Comparison of ENCODE assay signal across 9 mouse cellular contexts in the genomic region with DNA sequence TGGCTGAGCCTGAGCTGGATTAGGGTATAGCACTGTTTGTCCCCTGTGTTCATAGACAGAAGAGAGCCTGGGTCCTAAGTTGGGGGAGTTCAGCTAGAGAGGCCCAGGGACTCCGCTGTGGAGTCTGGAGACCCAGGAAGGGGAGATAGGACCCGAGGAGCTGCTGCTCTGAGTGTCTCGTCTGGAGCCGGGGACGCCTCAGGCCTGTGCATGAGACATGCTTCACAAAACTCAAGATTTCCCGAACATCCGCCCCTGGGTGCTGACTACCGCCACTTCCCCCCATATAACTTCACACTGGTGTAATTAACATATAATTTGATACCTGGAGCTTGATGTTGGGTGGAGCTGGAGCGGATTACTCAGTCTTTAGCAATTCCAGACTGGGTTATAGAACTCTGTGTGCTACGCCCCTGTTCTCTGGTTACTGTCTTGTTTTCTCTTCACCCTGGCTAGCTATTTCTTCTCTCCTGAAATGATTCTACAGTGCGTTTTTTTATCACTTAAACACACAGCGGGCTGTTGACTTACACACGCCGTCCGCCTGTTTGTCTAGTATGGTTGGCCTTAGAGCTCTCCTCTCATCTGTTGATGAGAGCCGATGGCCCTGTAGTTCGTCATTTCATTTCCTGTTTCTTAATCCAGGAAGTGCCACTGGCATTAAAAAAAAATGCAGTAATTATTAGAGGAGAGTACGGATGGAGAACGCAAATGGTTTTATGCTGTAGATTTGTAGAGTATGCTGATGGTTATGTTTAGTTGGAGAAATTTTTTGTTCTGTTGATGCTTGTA.
DNase-seq lines count a peak whose midpoint lies in the region; ATAC-seq and TF ChIP-seq lines count a peak whose summit lies in the region.
"Had no signal": no experiment of that assay in that cellular context is flagged by ENCODE, and none has a peak within 500 bp of the region (broad histone marks: within the 10 kb centered on the region; RNA-seq: fewer than 3 reads in every experiment).

No protein-coding gene starts in this region.

- no peak overlapping the region for H3K4me3 ChIP-seq in heart, adult 2 months
- H3K4me3 ChIP-seq in lung, embryonic 16.5 days (ENCODE audit: low read length): no peak overlapping the region
- no peak overlapping the region for H3K4me3 ChIP-seq in intestine, embryonic 14.5 days (ENCODE audit: low read depth, low read length)
- peak overlapping the region; percentile 10 for H3K4me3 ChIP-seq in myocyte

- peaks cover 6% of the 10 kb centered on the region for H3K4me1 ChIP-seq in heart, adult 2 months (ENCODE audit: control insufficient read depth, insufficient read depth, low read length)
- H3K4me1 ChIP-seq in lung, embryonic 16.5 days (replicated peaks; ENCODE audit: control insufficient read depth, insufficient read depth, low read length): peaks cover 23% of the 10 kb centered on the region
- peaks cover 61% of the 10 kb centered on the region for H3K4me1 ChIP-seq in intestine, embryonic 14.5 days (replicated peaks; ENCODE audit: control insufficient read depth, insufficient read depth, low read length)

- H3K9ac ChIP-seq in heart, adult 2 months (ENCODE audit: low read depth, low read length): no peak overlapping the region
- H3K9ac ChIP-seq in lung, embryonic 16.5 days (ENCODE audit: low read length): no peak overlapping the region
- H3K9ac ChIP-seq in intestine, embryonic 14.5 days (ENCODE audit: low read length): no peak overlapping the region

- no peak for TF ChIP-seq POLR2A in heart, adult 2 months (IDR thresholded peaks at IDR 0.05; ENCODE audit: insufficient read depth, low read depth, low read length)
- no peak for TF ChIP-seq POLR2A in myocyte (IDR thresholded peaks at IDR 0.05; ENCODE audit: insufficient read length, low read depth)

- H3K27me3 ChIP-seq in heart, adult 2 months (ENCODE audit: control insufficient read depth, insufficient read depth, low read length): no peaks in the 10 kb centered on the region
- H3K27me3 ChIP-seq in lung, embryonic 16.5 days (ENCODE audit: control insufficient read depth, insufficient read depth, low read depth, low read length): no peaks in the 10 kb centered on the region
- H3K27me3 ChIP-seq in intestine, embryonic 14.5 days (replicated peaks; ENCODE audit: control insufficient read depth, insufficient read depth, low read length): no peaks in the 10 kb centered on the region
- H3K27me3 ChIP-seq in myocyte (ENCODE audit: control insufficient read depth, insufficient read depth, insufficient read length): no peaks in the 10 kb centered on the region

- no peaks in the 10 kb centered on the region; the same call in 1 of the 2 replicates for H3K79me2 ChIP-seq in heart, adult 2 months (replicated peaks; ENCODE audit: control insufficient read depth, insufficient read depth, low read length)
- H3K79me2 ChIP-seq in myocyte (ENCODE audit: control insufficient read depth, insufficient read depth): peaks cover 84% of the 10 kb centered on the region

- no peak for ATAC-seq in lung, embryonic 16.5 days (ENCODE audit: low read depth)
- no peak for ATAC-seq in intestine, embryonic 14.5 days (replicated peaks; ENCODE audit: low FRiP score, low TSS enrichment, low read depth)

- WGBS in heart, adult 2 months: 57% methylated on average over 19 of the region's 19 CpGs
- WGBS in lung, embryonic 16.5 days: 48% methylated on average over 19 of the region's 19 CpGs
- WGBS in intestine, embryonic 14.5 days: 33% methylated on average over 19 of the region's 19 CpGs

- TF ChIP-seq EP300 in heart, adult 2 months (IDR thresholded peaks at IDR 0.05; ENCODE audit: insufficient read depth, low read depth, low read length): no peak

- no peak overlapping the region for H3ac ChIP-seq in myocyte (ENCODE audit: control insufficient read depth, insufficient read length)

- H3K4me2 ChIP-seq in lung, embryonic 16.5 days (ENCODE audit: low read depth, low read length): no peak overlapping the region
- H3K4me2 ChIP-seq in intestine, embryonic 14.5 days (ENCODE audit: low read length): no peak overlapping the region
- peak overlapping the region; percentile 89 for H3K4me2 ChIP-seq in myocyte (ENCODE audit: low read depth)

- intact Hi-C loops in heart, adult 2 months (cut with DNase I): loop anchor here (5.0 kb wide), 1 partner anchor 47 kb away; no protein-coding TSS in a partner anchor
- intact Hi-C loops in heart, postnatal 10 days (cut with DNase I): no loop called here

- peak overlapping the region; percentile 4; the same call in 1 of the 2 replicates for H3K27ac ChIP-seq in heart, adult 2 months
- H3K27ac ChIP-seq in lung, embryonic 16.5 days (ENCODE audit: low read length): peak overlapping the region; percentile 40; the same call in 1 of the 2 replicates
- H3K27ac ChIP-seq in intestine, embryonic 14.5 days (ENCODE audit: low read depth): peak overlapping the region; percentile 40

- no peaks in the 10 kb centered on the region for H3K9me3 ChIP-seq in lung, embryonic 16.5 days (ENCODE audit: control insufficient read depth, low read length)
- H3K9me3 ChIP-seq in intestine, embryonic 14.5 days (ENCODE audit: control insufficient read depth, low read length): no peaks in the 10 kb centered on the region

- H3K36me3 ChIP-seq in heart, adult 2 months (ENCODE audit: control insufficient read depth, insufficient read depth, low read length): no peaks in the 10 kb centered on the region
- H3K36me3 ChIP-seq in lung, embryonic 16.5 days (ENCODE audit: control insufficient read depth, insufficient read depth, low read length): no peaks in the 10 kb centered on the region
- H3K36me3 ChIP-seq in intestine, embryonic 14.5 days (ENCODE audit: control insufficient read depth, insufficient read depth, low read length): no peaks in the 10 kb centered on the region
- no peaks in the 10 kb centered on the region for H3K36me3 ChIP-seq in myocyte (ENCODE audit: control insufficient read depth, insufficient read depth)

- DNase-seq in heart, adult 2 months: peak in 1 of 2 experiments; percentile 15
- no peak for DNase-seq in heart, postnatal 10 days
- DNase-seq in lung, postnatal 14 days: no peak
- no peak for DNase-seq in intestine, embryonic 14.5 days (ENCODE audit: low spot score)
- no peak for DNase-seq in cerebellum, postnatal 14 days
- DNase-seq in kidney, adult 9 months: no peak
- DNase-seq: B cell, adult 2 months had no signal

- TF ChIP-seq CTCF in heart, adult 2 months (IDR thresholded peaks at IDR 0.05): no peak

TF ChIP-seq in myocyte, 11 proteins besides CTCF, POLR2A, EP300 and RAD21:
- TF ChIP-seq E2F4 (IDR thresholded peaks at IDR 0.05; ENCODE audit: insufficient read depth) (no peak), POLR2AphosphoS2 (IDR thresholded peaks at IDR 0.05; ENCODE audit: insufficient read length, low read depth) (no peak), USF1 (IDR thresholded peaks at IDR 0.05; ENCODE audit: low read depth) (no peak), REST (IDR thresholded peaks at IDR 0.05; ENCODE audit: insufficient read depth, insufficient read length) (no peak), MYOG (IDR thresholded peaks at IDR 0.05; ENCODE audit: control insufficient read depth in 1 of 3, insufficient read depth in 1 of 3, insufficient read length in 2 of 3, low read depth in 2 of 3) (no peak), MAX (IDR thresholded peaks at IDR 0.05; ENCODE audit: low read depth) (no peak), TCF12 (IDR thresholded peaks at IDR 0.05; ENCODE audit: insufficient read depth, poor library complexity, severe bottlenecking) (no peak), TCF3 (IDR thresholded peaks at IDR 0.05; ENCODE audit: insufficient read length, low read depth) (no peak), CEBPB (IDR thresholded peaks at IDR 0.05; ENCODE audit: insufficient read depth, poor library complexity, severe bottlenecking) (no peak; the same call in 1 of the 2 replicates), MYOD1 (IDR thresholded peaks at IDR 0.05; ENCODE audit: control insufficient read depth in 1 of 3, insufficient read length in 2 of 3, low read depth in 2 of 3) (no peak), SRF (IDR thresholded peaks at IDR 0.05; ENCODE audit: control insufficient read depth, insufficient read length, low read depth) (no peak)
